ENCODE assay signal across 15 mouse cellular contexts in genomic region chr5:14030796-14031195, GRCm38 (mm10). TPM values are rescaled to one million over a fixed set of nuclear protein-coding genes. Genes with fewer than 3 reads are reported as not detected.
"Had no signal": no experiment of that assay in that cellular context is flagged by ENCODE, and none has a peak within 500 bp of the region (broad histone marks: within the 10 kb centered on the region; RNA-seq: fewer than 3 reads in every experiment).

No protein-coding gene starts in this region.

- H3K4me2 ChIP-seq: liver, embryonic 11.5 days; liver, embryonic 15.5 days; midbrain, embryonic 12.5 days had no signal

- DNase-seq: kidney, adult 8-10 months; kidney, postnatal 25 days; layer of hippocampus, adult 9-11 months; lung, adult 2 months; lung, postnatal 10 days; right cerebral cortex, postnatal 14 days; thymus, adult 18-20 months; thymus, postnatal 14 days had no signal

- ATAC-seq: midbrain, embryonic 16.5 days had no signal

- H3K36me3 ChIP-seq: limb, embryonic 10.5 days; liver, embryonic 15.5 days; midbrain, embryonic 12.5 days had no signal

- H3K9me3 ChIP-seq: limb, embryonic 10.5 days; liver, embryonic 15.5 days; midbrain, embryonic 12.5 days had no signal

- H3K4me1 ChIP-seq: liver, embryonic 15.5 days had no signal

- H3K9ac ChIP-seq: liver, embryonic 15.5 days; midbrain, embryonic 12.5 days had no signal

- H3K4me3 ChIP-seq: limb, embryonic 10.5 days; liver, embryonic 15.5 days; midbrain, embryonic 12.5 days had no signal

- H3K27ac ChIP-seq: limb, embryonic 10.5 days; liver, embryonic 15.5 days; macrophage; midbrain, embryonic 12.5 days had no signal

RNA-seq across cellular contexts. Expression of gene Sema3e, which starts 5.7 kb away (rescaled TPM):
- total RNA-seq: megakaryocyte-erythroid progenitor cell, adult 5-6 weeks had no signal
- polyA plus RNA-seq: macrophage had no signal
